Mouse (Mus musculus): Measurements from ENCODE around the gene Tfb1m. TPM values are rescaled to one million over a fixed set of nuclear protein-coding genes. Genes with fewer than 3 reads are reported as not detected.

Gene Tfb1m
- polyA plus RNA-seq, 1 experiment from 2014 or later = 8.5 TPM

Other genes starting within 250 kb of the Tfb1m start
- gene Tiam2, start 231.2 kb downstream of the Tfb1m start, polyA plus RNA-seq (2018) = 0.06 to 0.15 TPM in 2 of 3 replicates, not detected in the other
- gene Cldn20, start 25.2 kb downstream of the Tfb1m start, polyA plus RNA-seq (2018) = not detected in 3 replicates
- not detected in 3 replicates for gene Nox3, start 138.5 kb upstream of the Tfb1m start, polyA plus RNA-seq (2018)

Data from macrophage (primary cell).